Mouse (Mus musculus) olfactory bulb, adult 2 months (tissue): Measurements from ENCODE around the gene Rhox2c.
"Not testable (repeated sequence)": the region's sequence is repeated elsewhere in the genome, so short reads cannot be mapped to it uniquely, and the experiment has no call there.

Source experiments
- CTCF ChIP-seq: fragments of 200-500 bp; IDR thresholded peaks from 2 replicates; pipeline ENCODE4 v1.5.1; 2012; ENCODE audit warnings: low read depth, mild to moderate bottlenecking, low read length, moderate library complexity; ENCODE audit not compliant: insufficient read depth
- POLR2A ChIP-seq: fragments of 200-500 bp; IDR thresholded peaks from 2 replicates; pipeline ENCODE4 v1.6.1; 2012; ENCODE audit warnings: mild to moderate bottlenecking, low read depth, low read length, moderate library complexity; ENCODE audit not compliant: insufficient read depth

GRCm38 (mm10) chrX:37458285-37458684 lies 4.8 kb downstream of the Rhox2c start, which contains the start of gene Rhox3c:
- TF ChIP-seq CTCF, POLR2A: not testable (repeated sequence)
